Mouse (Mus musculus): Measurements from ENCODE around the gene Txndc15. TPM values are rescaled to one million over a fixed set of nuclear protein-coding genes. Genes with fewer than 3 reads are reported as not detected.

The Txndc15 gene
- total RNA-seq, 4 experiments from 2014 or later, result 68.6 to 75.2 (median 72.6) TPM

DNA sequence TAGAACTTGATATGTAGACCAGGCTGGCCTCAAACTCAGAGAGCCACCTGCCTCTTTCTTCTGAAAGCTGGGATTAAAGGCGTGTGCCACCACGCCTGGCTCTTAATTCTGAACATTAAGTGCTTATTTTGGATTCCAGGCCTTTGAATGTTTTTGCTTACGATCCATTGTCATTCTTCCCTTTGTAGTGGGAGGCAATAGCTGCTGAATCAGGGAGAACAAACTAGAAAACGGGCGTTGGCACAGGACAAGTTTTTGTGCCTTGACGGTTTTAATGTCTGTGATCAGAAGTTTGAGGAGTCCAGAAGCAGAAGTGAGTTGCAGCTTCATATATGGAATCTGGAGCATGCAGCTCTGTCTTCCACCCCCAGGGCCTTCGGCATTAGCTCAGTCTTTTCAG is 16.3 kb downstream of the Txndc15 start:
- no peak for DNase-seq (ENCODE audit: low spot score in 2 of 2)

GRCm38 (mm10) chr13:55732121-55732520 is 17.7 kb downstream of the Txndc15 start:
- no peak for DNase-seq (ENCODE audit: low spot score in 2 of 2)

DNA sequence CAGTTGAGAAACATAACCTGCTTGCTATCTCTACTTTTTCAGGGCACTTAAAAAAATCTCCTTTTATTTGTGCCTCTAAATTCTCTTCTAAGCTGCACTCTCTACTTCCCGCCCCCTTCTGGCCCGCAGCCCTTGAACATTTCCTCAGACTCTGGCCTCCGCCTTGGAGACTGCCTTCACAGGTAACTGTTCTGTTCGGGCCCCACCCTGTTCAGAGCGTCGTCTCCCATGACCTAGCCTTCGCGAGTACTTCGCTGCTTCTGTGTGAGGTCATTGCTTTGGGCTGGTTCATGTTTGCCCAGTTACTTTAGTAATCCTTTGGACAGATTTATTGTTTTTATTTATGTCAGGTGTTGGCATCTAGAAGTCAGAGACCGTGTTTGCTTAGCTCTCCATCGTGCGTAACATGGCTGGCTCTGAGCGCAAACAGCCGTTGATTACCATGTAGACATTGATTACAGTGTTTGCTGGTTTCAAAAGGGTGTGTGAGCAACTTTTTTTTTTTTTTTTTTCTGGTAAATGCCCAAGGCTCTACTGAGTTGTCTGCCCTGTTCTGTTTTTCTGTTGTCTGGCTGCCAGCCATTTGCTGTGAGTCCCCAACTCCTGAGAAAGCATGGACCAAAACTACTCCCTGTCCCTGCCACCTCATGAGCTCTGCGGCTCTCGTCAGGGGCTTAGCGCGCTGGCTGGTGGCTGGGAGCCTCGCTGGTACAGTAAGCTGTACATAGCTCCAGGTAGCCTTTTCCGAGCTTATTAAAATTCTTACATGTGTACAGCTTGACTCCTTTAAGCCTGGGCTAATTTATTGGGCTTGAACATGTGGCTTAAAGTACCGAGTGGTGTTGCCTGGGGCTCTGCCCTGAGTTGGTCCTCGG is 19.4 kb downstream of the Txndc15 start:
- no peak for DNase-seq (ENCODE audit: low spot score in 2 of 2)

GRCm38 (mm10) chr13:55737885-55738284 is 23.4 kb downstream of the Txndc15 start:
- no peak for DNase-seq (ENCODE audit: low spot score in 2 of 2)

DNA sequence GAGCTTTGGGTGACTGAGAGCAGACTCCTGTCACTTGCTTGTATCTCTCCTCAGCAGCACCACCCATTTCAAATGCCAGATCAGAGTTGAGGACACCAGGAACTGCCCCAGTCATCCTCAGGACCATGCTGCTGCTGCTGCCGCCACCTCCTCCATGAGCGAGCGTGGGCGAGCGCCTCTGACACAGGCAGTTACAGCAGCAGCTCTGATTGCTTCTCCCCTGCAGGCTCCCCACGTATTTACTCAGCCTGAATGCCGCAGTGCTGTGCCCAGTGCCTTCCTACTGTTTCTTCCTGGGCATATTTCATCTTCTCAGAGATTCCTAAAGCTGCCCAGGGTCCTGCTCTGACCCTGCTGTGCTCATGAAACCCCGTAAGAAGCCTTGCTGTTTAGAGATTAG is 27.9 kb downstream of the Txndc15 start:
- DNase-seq (ENCODE audit: low spot score in 2 of 2), result no peak

DNA sequence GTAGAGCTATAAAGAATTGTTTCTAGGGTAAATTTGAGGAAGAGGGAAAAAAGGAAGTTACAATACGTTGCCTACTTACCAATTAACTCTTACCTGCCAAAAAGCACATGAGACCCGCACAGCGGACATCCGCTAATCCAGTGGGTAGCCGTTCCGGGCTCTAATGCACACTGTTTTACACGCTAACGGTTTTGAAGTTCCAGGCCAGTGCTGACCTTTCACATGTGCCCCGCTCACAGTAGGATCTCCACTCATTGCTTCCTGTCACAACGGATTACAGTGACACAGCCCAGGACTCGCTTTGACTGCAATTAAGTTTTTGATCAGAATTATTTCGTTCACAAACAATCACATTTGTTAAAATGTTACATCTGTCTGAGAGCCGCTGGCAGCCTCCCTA is 39.9 kb downstream of the Txndc15 start:
- no peak for DNase-seq (ENCODE audit: low spot score in 2 of 2)

DNA sequence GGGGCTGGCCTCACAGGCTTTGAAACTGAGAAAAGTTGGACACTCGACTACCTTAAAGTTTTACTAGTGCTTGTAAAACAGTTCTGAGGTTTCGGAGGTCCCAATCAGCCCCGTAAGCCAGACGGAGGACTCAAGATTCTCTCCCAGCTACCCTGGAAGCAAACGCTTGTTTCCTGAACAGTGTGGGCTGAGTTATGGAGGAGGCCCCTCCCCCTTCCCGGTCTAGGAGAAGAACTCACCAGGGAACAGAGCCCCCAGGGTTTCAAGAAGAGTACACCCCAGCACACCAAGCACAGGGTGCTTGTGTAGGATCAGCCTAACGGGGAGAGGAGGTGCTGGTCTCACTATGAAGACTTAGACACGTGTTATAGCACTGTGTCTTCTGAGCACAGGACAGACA is 42.3 kb downstream of the Txndc15 start:
- DNase-seq (ENCODE audit: low spot score in 2 of 2), result no peak

DNA sequence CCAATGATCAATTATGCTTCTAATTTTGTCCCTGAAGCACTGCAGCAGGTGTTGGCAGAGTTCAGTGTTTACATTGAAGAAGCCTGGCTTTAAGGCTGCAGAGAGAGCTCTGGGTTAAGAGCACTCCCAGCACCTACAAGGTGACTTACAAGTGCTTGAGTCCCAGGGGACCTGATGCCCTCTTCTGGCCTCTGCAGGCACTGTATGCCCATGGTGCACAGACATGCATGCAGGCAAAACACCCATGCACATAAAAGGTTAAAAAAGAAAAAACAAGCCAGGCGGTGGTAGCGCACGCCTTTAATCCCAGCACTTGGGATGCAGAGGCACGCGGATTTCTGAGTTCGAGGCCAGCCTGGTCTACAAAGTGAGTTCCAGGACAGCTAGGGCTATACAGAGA is 43.2 kb downstream of the Txndc15 start:
- no peak for DNase-seq (ENCODE audit: low spot score in 2 of 2)

DNA sequence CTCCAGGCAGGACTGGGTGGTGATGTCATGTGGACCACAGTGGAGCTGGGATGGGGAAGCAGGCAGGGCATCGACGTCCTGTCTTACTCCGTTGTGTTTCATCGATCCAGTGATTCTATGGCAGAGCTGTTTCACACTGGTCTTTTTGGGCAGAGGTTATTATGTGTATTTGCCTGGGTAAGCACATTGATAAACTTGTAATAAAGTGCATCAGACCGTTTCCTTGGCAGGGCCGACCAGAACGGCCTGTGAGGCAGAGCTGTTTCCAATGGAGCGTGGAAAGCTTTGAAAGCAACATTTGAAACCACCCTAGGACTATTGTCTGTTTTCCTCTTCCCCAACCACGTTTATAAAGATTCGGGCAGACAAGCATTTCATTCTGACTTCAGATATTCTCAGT is 46.1 kb downstream of the Txndc15 start:
- no peak for DNase-seq (ENCODE audit: low spot score in 2 of 2)

DNA sequence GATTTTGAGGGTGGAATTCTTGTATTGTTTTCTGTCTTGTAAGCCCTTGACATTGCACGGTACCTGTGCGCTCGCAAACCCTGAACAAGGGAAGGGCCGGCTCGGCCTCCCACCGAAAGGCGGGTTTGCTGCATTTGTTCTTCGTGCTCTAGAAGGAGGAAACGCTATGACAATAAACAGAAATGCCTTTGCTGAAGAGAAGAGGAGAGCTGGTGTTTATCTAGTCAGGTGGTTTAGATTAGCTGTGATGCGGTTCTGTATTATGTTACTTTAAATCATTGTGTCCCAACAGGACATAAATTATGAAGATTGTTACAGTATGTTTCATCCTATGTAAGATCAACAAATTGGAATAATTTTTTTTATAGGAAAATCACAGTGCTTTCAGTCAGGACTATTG is 47.0 kb downstream of the Txndc15 start:
- DNase-seq (ENCODE audit: low spot score in 2 of 2), result no peak

- no peak for DNase-seq (ENCODE audit: low spot score in 2 of 2)
Measured at GRCm38 (mm10) chr13:55774352-55774751, 59.9 kb downstream of the Txndc15 start.

DNA sequence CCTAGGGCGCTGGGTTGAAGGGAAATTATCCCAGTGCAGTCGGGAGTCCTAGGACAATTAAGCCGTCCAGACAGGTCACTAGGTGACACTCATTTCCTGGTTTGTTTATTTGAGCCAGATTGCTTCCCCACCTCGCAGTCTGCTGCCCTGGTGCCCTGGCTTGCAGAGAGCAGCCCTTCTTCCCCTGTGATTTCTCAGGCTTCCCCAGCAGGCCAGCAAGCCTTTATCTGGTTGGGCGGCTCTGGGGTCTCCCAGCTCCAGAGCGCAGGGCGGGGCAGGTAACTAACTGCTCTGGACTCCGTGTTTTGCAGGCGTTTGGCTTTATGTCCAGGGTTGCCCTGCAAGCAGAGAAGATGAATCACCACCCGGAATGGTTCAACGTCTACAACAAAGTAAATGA is 60.6 kb downstream of the Txndc15 start:
- DNase-seq (ENCODE audit: low spot score in 2 of 2), result no peak

Other genes starting within 250 kb of the Txndc15 start
- 100 to 1,000 TPM; 295 to 399 (median 333) TPM for gene Dbn1, start 226.5 kb upstream of the Txndc15 start, total RNA-seq (2022)
- gene Pdlim7, start 201.0 kb upstream of the Txndc15 start, total RNA-seq (2022), result 10 to 100 TPM; 88.7 to 99.2 (median 95.5) TPM
- 10 to 100 TPM in 2 of 4 experiments, 1 to 10 TPM in 2; 6.4 to 20.4 (median 12.1) TPM for gene Dok3, start 185.4 kb upstream of the Txndc15 start, total RNA-seq (2022)
- gene Ddx41, start 178.0 kb upstream of the Txndc15 start, total RNA-seq (2022), result 10 to 100 TPM; 54.4 to 64.1 (median 56.3) TPM
- 100 to 1,000 TPM in 2 of 4 experiments, 10 to 100 TPM in 2; 84.9 to 113 (median 94.5) TPM for gene Fam193b, start 143.5 kb upstream of the Txndc15 start, total RNA-seq (2022)
- 100 to 1,000 TPM; 124 to 139 (median 130) TPM for gene Tmed9, start 140.9 kb upstream of the Txndc15 start, total RNA-seq (2022)
- 10 to 100 TPM; 21.5 to 28.7 (median 24.8) TPM for gene B4galt7, start 114.8 kb upstream of the Txndc15 start, total RNA-seq (2022)
- gene Caml, start 91.6 kb upstream of the Txndc15 start, total RNA-seq (2022), result 10 to 100 TPM; 41.5 to 54.7 (median 46.1) TPM
- gene Ddx46, start 79.6 kb upstream of the Txndc15 start, total RNA-seq (2022), result 10 to 100 TPM; 41.8 to 48.4 (median 46.2) TPM
- 10 to 100 TPM; 67.1 to 69.6 (median 68.9) TPM for gene B230219D22Rik, start 21.5 kb upstream of the Txndc15 start, total RNA-seq (2022)
- gene Pcbd2, start 12.7 kb downstream of the Txndc15 start, total RNA-seq (2022), result 10 to 100 TPM; 28.8 to 41.8 (median 38.5) TPM
- under 1 TPM; 0.29 to 0.64 (median 0.48) TPM for gene Catsper3, start 69.9 kb downstream of the Txndc15 start, total RNA-seq (2022)
- not detected for gene Pitx1, start 121.5 kb downstream of the Txndc15 start, total RNA-seq (2022)

Measured in layer of hippocampus, adult 8-10 months (tissue).